Mouse (Mus musculus) left cerebral cortex, postnatal 4 days (tissue): ENCODE results near the gene Gm20388. TPM values are rescaled to one million over a fixed set of nuclear protein-coding genes. Genes with fewer than 3 reads are reported as not detected.

Experiments
- DNase-seq: peaks from one replicate; pipeline ENCODE4 v3.0.0-alpha.2; 2022
- intact Hi-C: fragments of 180-260 bp; cut with DNase I; formaldehyde crosslinking; loops from one replicate; pipeline ENCODE4 v1.15.1; 2025
- total RNA-seq, 2 experiments: library from RNA; stranded (reverse); gene quantifications; 2 replicates each; pipeline ENCODE4 v1.2.3; 2021

Gm20388 gene
- total RNA-seq, 2 experiments from 2014 or later, result 6.5 to 12.8 TPM

DNA sequence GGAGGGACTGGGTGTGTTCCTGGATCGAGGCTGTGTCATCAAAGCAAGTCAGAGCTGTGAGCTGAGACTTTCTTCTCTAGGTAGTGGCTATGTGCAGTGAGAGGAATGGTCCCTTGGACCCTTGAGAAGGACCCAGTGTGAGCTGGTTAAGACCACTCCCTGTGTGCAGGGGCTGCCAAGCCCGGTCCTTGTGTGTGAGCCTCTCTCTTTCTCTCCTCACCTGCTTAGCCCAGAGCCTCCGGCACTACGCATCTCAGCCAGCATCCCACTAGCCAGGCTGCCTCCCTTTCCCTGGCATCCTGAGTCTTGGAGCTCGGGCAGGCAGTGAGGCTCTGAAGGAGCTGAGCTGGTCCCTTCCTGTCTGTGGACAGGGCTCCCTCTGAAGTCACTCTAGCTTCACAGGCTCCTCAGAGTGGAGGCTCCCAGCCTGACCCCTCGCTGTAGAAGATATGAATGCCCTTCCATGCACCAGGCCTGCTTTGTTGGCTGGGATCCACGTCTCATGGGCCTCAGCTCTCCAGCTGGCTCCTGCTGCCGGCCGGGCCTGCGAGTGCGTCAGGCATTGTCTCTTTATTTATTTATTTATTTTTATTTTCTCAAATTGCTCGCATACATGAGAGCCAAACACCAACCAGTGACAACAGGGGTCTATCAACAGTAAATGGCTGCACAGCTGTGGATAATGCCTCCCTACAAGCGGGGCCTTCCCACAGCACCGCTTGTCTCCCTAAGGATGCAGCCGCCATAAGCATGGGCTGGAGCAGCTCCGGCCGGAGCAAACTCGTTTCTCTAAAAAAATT lies 2882.9 kb downstream of the Gm20388 start:
- intact Hi-C loops, result no loop called here
- peak; percentile 88 for DNase-seq

DNA sequence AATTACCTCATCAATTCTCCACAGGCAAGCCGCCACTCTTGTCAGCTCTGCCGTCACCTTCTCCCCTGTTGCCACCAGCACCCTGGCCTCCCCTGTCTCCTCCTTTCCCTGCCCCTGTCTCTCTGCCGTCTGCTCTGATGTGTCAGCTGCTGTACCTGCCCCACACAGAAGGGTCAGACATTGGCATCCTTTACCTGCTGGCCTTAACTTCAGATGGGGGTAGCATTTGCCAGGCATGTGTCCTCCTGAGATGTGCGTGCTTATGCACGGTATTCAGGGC lies 2883.5 kb downstream of the Gm20388 start:
- intact Hi-C loops, result no loop called here
- no peak for DNase-seq

DNA sequence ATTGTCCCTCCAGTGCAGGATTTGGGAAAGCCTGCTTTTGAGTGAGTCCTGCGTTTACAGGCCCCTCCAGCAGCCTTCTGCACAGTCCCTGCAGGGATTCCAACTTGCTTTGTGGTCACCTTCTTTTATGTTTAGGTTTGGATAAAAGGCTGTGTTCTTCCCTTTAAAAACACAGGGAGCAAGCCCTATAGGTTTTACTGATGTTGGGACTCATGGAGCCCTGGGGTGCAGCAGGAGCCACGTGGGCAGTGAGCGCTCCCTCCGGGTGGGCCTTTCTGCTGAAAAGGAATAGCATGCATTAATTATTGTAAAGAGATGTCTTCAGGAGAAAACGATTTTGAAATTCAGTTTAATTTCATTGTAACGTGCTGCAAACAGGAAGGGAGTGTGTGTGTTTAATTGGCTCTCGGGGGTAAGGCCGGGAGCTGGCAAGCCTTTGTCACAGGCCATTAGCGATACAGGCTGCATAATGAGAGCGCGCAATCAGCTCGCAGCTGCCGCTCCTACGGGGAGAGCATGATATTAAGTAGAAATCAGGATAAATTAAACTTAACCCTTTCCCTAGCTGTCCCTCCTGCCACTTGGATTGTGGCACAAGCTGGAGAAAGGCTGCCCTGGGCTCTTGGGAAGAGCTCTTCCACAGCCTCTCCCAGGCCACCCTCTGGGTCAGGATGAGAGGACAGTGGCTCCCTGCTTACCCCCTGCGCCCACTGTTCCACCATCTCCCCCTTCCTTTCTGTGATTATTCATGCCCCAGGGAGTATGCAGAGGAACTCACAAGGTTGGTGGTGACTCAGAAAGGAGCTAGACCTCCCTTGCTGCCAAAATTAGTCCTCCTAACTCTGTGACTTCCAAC lies 2893.5 kb downstream of the Gm20388 start:
- intact Hi-C loops, result no loop called here
- peak; percentile 71 for DNase-seq

DNA sequence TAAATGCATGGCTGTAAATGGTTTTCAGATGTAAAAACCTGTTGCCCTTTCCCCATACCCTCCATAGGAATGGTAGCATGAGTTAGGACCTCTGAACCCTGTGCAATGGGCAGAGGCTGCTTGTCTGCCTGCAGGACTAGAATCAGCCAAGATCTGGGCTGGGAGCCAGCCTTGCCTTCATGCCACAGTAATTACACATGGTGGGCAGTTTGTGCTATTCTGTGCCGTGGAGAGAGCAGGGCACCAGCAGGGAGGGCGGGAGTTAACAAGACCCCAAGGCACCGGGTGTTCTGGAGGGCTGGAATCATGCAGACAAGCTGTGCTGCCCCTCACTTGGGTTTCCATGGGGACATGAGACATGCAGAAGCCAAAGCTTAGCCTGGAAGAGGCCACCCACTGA lies 2894.7 kb downstream of the Gm20388 start:
- intact Hi-C loops, result no loop called here

DNA sequence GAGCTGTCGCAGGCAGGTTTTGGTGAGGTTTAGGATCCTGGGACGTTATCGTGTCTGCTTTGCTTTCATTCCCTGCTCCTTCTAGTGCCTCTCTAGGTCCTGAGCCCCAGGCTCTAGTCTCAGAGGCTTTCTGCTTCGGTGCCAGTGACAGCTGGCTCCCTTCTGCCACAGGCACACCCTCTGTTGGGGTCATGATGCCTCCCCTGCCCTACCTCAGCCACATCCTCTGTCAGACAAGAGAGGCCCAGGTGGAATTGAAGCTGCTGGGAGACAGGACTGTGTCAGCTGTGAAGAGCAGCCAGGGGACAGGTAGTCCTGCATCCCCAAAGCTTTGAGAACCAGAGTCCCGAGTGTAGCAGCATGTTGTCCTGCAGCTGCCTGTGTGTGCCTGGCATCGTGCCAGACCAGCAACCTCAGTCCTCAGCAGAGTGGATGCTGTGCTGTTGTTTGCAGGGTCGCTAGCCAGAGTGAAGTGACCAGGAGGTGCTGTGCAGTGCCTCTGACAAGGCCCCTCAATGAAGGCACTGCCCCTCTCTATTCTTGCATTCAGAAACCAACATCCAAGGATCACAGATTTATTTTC lies 2896.4 kb downstream of the Gm20388 start:
- intact Hi-C loops, result no loop called here
- DNase-seq, result peak; percentile 71

More for the DNA sequence above, 2894.7 kb downstream of the Gm20388 start:
- peak; percentile 97 for DNase-seq

DNA sequence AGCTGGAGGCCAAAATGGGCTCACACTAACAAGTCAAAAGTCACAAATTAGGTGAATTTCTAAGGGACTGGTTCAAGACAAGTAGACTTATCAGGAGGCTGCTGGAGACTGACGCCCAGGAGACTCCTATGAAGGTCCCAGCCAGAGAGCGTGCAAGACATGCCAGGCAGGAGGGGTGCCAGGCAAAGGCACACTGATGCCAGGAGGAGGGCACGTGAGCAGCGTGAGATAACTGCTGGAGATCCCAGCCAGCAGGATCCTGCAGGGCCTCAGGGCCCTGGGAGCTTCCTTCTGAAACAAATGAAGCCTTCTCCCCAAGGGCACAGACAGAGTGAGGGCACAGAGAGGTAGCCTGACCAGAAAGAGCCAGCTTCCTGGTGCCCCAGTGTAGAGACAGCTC lies 2897.3 kb downstream of the Gm20388 start:
- peak; percentile 53 for DNase-seq
- intact Hi-C loops, result no loop called here

DNA sequence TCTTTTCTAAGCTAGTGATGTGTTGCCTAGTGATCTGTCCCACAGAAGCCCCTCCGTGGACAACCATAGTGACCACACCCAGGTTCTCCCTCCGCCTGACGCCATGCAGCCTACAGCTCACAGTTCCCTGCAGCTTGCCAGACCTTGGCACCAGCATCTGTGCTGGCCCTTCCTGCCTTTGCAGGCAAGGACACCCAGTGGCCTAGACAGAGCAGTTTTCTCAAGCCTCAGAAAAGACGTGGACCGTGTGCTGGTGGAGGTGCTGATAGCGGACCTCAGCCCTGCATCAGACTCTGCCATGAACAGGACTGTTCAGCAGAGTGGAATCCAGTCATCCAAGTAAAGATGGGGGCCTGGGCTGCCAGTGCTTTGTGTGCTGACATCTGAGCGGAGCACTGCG lies 2899.7 kb downstream of the Gm20388 start:
- intact Hi-C loops, result no loop called here
- peak; percentile 60 for DNase-seq

DNA sequence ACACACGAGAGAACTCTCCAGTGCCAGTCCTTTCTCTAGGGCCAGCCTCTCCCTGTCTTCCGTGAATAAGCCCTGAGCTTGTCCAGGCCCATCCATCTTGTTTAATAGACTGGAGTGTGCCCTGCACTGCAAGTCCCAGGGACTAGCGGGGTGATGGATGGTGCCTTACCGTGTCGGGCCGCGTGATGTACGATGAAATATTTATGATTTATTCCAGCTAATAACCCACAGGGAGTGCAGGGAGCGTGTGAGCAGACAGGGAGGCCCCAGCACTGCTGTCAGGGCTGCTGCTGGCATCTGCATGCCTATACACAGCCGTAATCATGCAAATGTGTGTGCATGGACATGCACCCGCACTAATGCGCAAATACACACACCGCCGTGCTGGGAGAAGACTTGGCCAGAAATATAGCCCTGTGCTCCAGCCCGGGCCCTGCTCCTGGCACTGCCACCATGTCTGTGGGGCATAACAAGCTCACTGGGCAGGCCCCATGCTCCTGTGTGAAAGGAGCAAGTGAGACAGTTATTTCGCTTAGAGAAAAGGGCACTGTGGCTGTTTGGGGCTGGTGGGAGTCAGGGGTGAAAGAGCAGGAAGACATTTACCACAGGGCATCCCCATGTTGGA lies 2901.3 kb downstream of the Gm20388 start:
- DNase-seq, result no peak
- intact Hi-C loops, result no loop called here

DNA sequence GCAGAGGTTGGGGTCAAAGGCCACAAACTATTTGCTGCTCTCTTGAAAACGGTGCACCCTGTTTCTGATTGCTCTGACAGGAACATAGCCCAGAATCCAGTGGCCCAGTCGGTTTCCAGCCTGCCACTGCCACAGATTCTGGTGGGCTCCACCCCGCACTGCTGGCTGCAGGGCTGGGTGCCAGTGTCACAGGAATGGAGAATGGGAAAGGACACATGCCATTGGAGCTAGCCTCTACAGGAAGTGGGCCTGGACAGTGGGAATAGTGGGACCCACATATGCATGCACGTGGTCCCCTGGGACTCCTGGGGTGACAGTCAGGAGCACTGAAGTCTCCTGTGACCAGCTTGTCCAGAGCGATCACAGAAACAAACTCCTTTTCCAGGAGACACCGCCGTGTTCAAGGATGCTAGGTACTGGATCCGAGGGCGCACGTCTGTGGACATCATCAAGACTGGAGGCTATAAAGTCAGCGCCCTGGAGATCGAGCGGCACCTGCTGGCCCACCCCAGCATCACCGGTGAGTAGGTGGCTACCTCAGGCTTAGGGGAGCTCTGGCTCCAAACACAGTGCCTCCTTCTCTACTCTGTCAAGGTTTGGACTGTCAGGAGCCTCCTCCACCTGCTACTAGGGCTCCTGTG lies 2902.1 kb downstream of the Gm20388 start:
- no peak for DNase-seq
- intact Hi-C loops, result no loop called here

DNA sequence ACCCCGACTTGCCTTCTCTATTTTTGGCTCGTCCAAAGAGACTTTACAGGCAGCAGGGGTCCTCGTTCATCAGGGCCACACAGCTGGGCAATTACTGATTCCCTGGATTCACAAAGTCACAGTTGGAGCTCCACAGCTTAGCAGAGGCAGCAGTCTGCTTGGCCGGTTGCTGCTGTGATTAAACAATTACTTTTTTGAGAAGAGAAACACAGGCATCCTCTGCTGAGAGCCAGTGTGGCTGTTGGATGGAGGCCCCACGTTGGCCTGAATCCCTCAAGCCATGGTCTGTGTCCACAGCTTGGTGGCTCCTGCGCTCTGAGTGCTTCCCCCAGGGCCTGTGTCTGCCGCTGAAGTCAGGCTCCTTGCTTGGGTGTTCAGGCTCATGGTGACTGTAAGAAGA lies 2904.0 kb downstream of the Gm20388 start:
- intact Hi-C loops, result no loop called here
- peak; percentile 75 for DNase-seq

DNA sequence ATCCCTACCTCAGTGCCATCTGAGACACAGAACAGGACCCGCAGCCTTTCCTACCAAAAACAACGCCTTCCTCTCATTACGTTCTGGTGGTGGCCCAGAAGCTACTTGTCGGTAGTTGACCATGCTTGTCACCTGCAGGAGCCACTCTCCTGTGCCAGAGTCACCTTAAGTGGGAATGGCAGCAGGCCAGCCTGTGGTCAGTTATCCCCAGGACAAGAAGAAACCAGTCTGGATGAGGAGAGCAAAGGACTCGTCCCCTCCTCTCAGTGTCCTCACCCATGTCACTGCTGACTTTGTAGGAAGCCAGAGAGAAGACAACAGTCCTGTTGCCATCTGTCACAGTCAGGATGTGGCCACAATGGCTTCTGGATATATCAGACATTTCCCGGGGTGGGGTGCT lies 2906.3 kb downstream of the Gm20388 start:
- DNase-seq, result no peak
- intact Hi-C loops, result no loop called here

DNA sequence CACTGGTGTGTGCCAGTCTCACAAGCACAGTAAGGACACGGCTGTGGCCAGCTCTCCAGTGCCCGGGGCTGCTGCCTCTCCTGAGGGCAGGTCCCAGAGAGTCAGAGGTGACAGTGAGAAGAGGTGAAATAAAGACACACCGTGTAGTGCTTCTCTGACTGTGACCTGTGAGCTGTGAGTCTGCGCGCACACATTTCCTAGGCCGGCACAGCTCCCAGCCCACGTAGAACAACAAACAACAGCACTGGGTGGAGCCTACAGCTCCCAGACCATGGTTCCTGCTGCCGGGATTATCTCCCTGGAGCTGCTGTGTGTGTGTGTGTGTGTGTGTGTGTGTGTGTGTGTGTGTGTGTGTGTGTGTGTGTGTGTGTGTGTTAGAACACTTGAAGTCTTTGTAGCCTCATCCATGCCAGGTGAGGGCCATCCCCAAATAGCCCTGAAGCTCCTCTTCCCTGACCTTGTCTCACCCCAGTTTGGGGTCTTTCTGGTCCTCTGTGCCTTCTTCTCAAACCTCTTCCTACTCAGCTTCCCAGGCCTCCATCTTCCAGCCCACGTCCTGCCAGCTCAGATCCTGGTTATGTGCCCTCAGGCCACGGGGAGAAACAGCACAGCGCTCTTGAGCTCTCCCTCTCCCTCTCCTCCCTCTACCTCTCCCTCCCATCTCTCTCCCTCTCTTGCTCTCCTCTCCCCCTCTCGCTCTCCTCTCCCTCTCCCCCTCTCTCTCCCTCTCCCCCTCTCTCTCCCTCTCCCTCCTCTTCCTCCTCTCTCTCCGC lies 2907.3 kb downstream of the Gm20388 start:
- DNase-seq, result no peak
- intact Hi-C loops, result no loop called here

DNA sequence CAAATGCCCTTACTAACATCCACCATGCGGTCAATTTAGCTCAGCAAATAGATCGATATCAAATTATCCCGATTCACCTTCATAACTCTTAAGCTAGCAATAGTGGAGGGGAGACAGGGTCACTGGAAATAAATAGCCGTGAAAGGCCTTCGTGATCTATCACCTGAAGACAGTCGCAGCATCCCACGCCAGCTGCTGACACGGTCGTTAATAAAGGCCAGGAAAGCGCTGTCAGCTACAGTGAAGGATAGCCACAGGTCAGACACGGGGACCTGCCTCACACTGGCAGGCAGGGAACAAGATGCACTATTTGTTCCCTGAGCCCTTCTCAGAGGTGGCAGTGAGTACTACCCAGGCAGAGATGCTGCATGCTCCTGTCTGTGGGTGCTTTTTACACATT lies 2909.1 kb downstream of the Gm20388 start:
- intact Hi-C loops, result loop anchor here (5.0 to 10.0 kb wide), 2 partner anchors 145 to 182 kb away; no protein-coding TSS in a partner anchor
- DNase-seq, result no peak

DNA sequence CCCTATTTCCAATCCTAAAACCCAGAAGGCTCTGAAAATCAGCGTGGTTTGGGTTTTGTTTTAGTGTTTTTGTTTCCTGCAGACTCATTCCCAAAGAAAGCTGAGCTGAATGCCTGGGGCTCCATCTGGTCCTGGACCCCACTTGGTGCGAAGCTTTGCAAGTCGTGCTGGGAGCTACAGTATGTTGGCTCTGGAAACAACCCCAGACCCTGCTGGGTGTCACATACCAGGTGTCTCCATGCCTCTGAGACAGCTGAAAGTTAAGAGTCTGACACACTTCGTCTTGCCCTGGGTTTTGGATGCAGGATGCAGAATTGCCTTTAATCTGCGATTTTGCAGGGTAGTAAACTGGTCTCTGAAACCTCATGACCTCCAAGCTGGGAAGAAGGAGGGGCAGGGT lies 2913.9 kb downstream of the Gm20388 start:
- DNase-seq, result peak; percentile 72
- intact Hi-C loops, result loop anchor here (5.0 to 10.0 kb wide), 2 partner anchors 150 to 187 kb away; no protein-coding TSS in a partner anchor

DNA sequence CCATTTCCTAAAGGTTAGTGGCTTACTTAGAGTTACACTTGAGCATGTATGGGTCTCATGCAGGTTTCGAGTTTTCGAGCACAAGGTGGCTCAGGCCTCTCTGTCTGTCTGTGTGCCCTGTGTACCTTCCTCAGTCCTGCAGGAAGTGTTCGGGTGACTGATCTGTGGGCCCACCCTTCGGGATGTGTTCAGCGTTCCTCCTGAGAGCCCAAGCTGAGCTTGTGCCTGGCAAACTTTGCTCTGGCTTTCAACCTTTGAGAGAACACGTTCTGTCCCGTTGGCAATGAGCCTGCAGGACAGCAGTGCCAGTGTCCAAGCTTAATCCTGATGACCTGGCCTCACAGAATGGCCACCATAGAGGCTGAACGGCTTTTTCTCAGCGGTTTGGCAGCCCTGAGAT lies 2914.3 kb downstream of the Gm20388 start:
- intact Hi-C loops, result loop anchor here (5.0 to 10.0 kb wide), 2 partner anchors 150 to 188 kb away; no protein-coding TSS in a partner anchor
- no peak for DNase-seq

DNA sequence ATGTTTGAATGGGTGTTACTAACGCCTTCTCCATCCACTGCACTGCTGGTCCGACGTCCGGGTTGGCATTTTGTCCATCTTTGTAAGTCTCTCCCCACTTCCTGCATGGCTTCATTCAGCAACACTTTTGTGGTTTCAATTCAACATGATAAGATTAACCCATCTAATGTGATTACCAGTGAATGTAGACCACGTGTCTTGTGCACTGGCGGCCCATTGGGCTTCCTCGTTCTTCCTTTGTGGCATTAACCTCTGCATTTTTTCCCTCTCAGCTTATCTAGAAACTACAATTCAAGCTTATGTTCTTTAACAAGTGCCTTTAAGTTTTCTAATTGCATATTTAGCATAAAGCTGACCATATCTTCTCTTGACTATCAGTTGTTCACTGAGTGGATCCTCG lies 2914.8 kb downstream of the Gm20388 start:
- no peak for DNase-seq
- intact Hi-C loops, result loop anchor here (10.0 kb wide), 1 partner anchor 151 kb away; no protein-coding TSS in a partner anchor

DNA sequence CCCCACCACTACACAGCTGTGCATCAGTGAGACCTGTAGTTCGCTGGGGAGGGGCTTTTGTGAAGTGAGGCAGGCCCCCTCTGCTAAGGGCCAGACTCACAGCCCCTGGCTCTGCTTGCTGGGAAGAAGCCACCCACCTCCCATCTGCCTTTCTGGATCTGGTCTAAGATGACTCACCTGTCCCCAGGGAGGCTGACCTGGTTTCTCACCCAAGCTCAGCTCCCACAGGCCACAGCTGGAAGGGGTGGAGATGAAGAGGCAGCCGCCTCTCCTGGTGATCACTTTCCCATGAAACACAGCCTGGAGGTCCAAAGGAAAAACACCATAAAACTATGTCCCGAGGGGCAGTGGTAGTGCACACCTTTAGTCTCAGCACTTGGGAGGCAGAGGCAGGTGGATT lies 2918.8 kb downstream of the Gm20388 start:
- intact Hi-C loops, result loop anchor here (2.0 to 10.0 kb wide), 2 partner anchors 155 to 329 kb away; no protein-coding TSS in a partner anchor
- DNase-seq, result no peak

DNA sequence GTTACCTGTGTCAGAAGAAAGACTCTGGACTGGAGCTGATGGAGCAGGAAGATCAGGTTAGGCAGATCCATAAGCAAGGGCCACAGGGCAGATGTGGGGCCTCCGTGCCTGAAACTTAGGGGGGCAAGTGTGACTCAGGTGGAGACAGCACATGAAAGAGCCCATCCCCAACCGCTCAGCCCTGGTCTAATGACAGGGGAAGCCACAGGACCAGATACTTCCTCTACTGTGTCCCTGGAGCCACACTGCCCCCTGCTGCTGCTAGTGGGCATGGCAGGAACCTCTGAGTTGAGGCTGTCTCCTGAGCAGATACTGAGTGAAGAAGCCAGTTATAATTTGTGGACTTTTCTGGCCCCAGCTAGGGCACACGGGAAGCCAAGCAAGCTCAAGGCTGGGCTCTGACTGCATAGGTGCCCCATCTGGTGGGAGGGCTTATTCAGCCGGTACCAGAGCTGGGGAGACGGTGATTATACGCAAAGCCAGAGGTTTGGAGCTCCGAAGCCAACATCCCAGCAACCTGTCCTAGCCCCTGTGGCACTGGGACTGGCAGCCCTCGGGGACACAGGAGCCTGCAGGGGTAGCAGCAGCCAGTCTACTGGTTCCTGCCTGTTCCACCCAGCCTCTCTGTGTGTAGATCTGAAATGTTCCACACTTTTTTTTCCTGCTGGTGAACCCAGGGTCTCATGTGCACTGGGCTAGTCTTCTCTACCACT lies 2919.9 kb downstream of the Gm20388 start:
- peak; percentile 95 for DNase-seq
- intact Hi-C loops, result loop anchor here (5.0 kb wide), 1 partner anchor 213 kb away; no protein-coding TSS in a partner anchor

DNA sequence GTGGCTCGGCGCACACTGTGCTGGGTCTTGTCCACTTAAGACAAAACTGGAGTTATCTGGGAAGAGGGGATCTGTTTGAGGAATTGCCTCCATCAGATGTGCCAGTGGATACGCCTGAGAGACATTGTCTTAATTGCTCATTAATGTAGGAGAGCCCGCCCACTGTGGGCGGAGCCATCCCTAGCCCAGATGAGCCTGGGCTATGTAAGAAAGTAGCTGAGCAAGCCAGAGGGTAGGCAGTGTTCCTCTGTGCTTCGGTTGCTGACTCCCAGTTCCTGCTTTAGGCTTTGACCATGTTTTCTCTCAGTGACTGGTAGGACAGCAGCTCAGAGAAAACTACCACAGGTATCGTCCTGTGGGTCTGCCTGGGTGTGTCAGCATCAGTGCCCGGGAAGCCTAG lies 2923.8 kb downstream of the Gm20388 start:
- no peak for DNase-seq
- intact Hi-C loops, result loop anchor here (5.0 kb wide), 1 partner anchor 217 kb away; no protein-coding TSS in a partner anchor
